In the genomic region with DNA sequence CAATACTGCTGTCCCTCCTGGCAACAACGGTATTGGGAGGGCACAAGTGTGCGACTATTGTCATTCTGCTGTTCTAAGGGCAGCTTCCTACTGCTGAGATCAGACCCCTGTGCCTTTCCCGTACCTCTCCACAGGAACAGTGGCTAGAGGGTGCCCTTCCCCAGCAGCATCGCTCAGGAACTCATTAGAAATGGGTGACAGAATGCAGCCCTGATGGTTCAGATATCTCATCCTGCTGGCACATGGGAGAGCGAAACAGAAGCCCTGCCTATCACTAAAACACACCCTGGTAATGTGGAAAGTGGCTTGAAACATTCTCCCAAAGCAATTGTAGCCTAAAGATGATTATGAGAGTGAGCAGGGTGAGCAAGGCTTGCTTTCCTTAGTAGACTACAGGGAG, we compare ENCODE assay signal across 14 mouse cellular contexts. TPM values are rescaled to one million over a fixed set of nuclear protein-coding genes. Genes with fewer than 3 reads are reported as not detected.
DNase-seq lines count a peak whose midpoint lies in the region; ATAC-seq and TF ChIP-seq lines count a peak whose summit lies in the region.
"Had no signal": no experiment of that assay in that cellular context is flagged by ENCODE, and none has a peak within 500 bp of the region (broad histone marks: within the 10 kb centered on the region; RNA-seq: fewer than 3 reads in every experiment).

No protein-coding gene starts in this region.

- no peak overlapping the region for H3K4me3 ChIP-seq in forebrain, embryonic 15.5 days
- H3K4me3 ChIP-seq in forebrain, embryonic 10.5 days: no peak overlapping the region
- H3K4me3 ChIP-seq in heart, postnatal 0 days (ENCODE audit: low read depth, low read length): no peak overlapping the region
- H3K4me3 ChIP-seq in midbrain, embryonic 11.5 days (ENCODE audit: low read depth, low read length): no peak overlapping the region
- no peak overlapping the region for H3K4me3 ChIP-seq in midbrain, embryonic 15.5 days
- H3K4me3 ChIP-seq in cerebellum, adult 2 months (replicated peaks; ENCODE audit: insufficient read depth, low read depth, low read length): no peak overlapping the region
- H3K4me3 ChIP-seq: embryonic facial prominence, embryonic 12.5 days; limb, embryonic 15.5 days had no signal

- TF ChIP-seq POLR2A in cerebellum, adult 2 months (IDR thresholded peaks at IDR 0.05; ENCODE audit: borderline replicate concordance, insufficient read depth, low read length): no peak

- no peaks in the 10 kb centered on the region for H3K27me3 ChIP-seq in forebrain, embryonic 15.5 days
- H3K27me3 ChIP-seq in forebrain, embryonic 10.5 days (ENCODE audit: poor library complexity, severe bottlenecking): no peaks in the 10 kb centered on the region
- H3K27me3 ChIP-seq in heart, postnatal 0 days (ENCODE audit: control insufficient read depth, insufficient read depth, low read length): no peaks in the 10 kb centered on the region
- no peaks in the 10 kb centered on the region for H3K27me3 ChIP-seq in midbrain, embryonic 11.5 days (ENCODE audit: control insufficient read depth, insufficient read depth, low read length)
- H3K27me3 ChIP-seq in midbrain, embryonic 15.5 days (replicated peaks): no peaks in the 10 kb centered on the region
- H3K27me3 ChIP-seq in cerebellum, adult 2 months (ENCODE audit: control insufficient read depth, insufficient read depth, low read length): no peaks in the 10 kb centered on the region
- H3K27me3 ChIP-seq: embryonic facial prominence, embryonic 12.5 days; limb, embryonic 15.5 days had no signal

- peak; percentile 5; the same call in 1 of the 2 replicates for TF ChIP-seq CTCF in heart, postnatal 0 days (IDR thresholded peaks at IDR 0.05; ENCODE audit: low read depth)
- no peak for TF ChIP-seq CTCF in cerebellum, adult 2 months (IDR thresholded peaks at IDR 0.05; ENCODE audit: borderline replicate concordance, insufficient read depth, low read depth, low read length)

- ATAC-seq in forebrain, embryonic 15.5 days (replicated peaks): no peak
- ATAC-seq in heart, postnatal 0 days (ENCODE audit: insufficient read depth, low read depth): no peak
- ATAC-seq in midbrain, embryonic 11.5 days (ENCODE audit: low FRiP score): no peak
- no peak for ATAC-seq in midbrain, embryonic 15.5 days (replicated peaks)

- H3K9ac ChIP-seq in forebrain, embryonic 15.5 days (replicated peaks): no peak overlapping the region
- H3K9ac ChIP-seq in heart, postnatal 0 days (replicated peaks; ENCODE audit: low read depth, low read length): no peak overlapping the region
- H3K9ac ChIP-seq in midbrain, embryonic 11.5 days (ENCODE audit: low read length): no peak overlapping the region
- no peak overlapping the region; the same call in 1 of the 2 replicates for H3K9ac ChIP-seq in midbrain, embryonic 15.5 days
- H3K9ac ChIP-seq: embryonic facial prominence, embryonic 12.5 days; limb, embryonic 15.5 days had no signal

- 74% methylated on average over 5 of the region's 5 CpGs for WGBS in forebrain, embryonic 15.5 days
- 89% methylated on average over 5 of the region's 5 CpGs for WGBS in forebrain, embryonic 10.5 days
- 48% methylated on average over 5 of the region's 5 CpGs for WGBS in heart, postnatal 0 days
- 82% methylated on average over 5 of the region's 5 CpGs for WGBS in midbrain, embryonic 11.5 days
- WGBS in midbrain, embryonic 15.5 days: 75% methylated on average over 5 of the region's 5 CpGs
- WGBS in cerebellum, adult 2 months: 52% methylated on average over 5 of the region's 5 CpGs

- H3K9me3 ChIP-seq in forebrain, embryonic 15.5 days: no peaks in the 10 kb centered on the region
- H3K9me3 ChIP-seq in forebrain, embryonic 10.5 days: no peaks in the 10 kb centered on the region
- H3K9me3 ChIP-seq in heart, postnatal 0 days (replicated peaks; ENCODE audit: control insufficient read depth, low read length): no peaks in the 10 kb centered on the region
- H3K9me3 ChIP-seq in midbrain, embryonic 11.5 days (ENCODE audit: control insufficient read depth, low read length): no peaks in the 10 kb centered on the region
- no peaks in the 10 kb centered on the region for H3K9me3 ChIP-seq in midbrain, embryonic 15.5 days
- H3K9me3 ChIP-seq: embryonic facial prominence, embryonic 12.5 days; limb, embryonic 15.5 days had no signal

- TF ChIP-seq EP300 in heart, postnatal 0 days (IDR thresholded peaks at IDR 0.05; ENCODE audit: low read depth): no peak

- peak overlapping the region; percentile 47 for H3K27ac ChIP-seq in forebrain, embryonic 15.5 days (replicated peaks)
- H3K27ac ChIP-seq in forebrain, embryonic 10.5 days: no peak overlapping the region
- peak overlapping the region; percentile 77; the same call in 1 of the 2 replicates for H3K27ac ChIP-seq in heart, postnatal 0 days (ENCODE audit: low read depth)
- no peak overlapping the region for H3K27ac ChIP-seq in midbrain, embryonic 11.5 days (ENCODE audit: low read depth, low read length)
- no peak overlapping the region for H3K27ac ChIP-seq in midbrain, embryonic 15.5 days
- no peak overlapping the region for H3K27ac ChIP-seq in cerebellum, adult 2 months (ENCODE audit: insufficient read depth, low read length)
- H3K27ac ChIP-seq: embryonic facial prominence, embryonic 12.5 days; limb, embryonic 15.5 days had no signal

- peaks cover 28% of the 10 kb centered on the region for H3K4me1 ChIP-seq in forebrain, embryonic 15.5 days
- peaks cover 18% of the 10 kb centered on the region for H3K4me1 ChIP-seq in forebrain, embryonic 10.5 days
- H3K4me1 ChIP-seq in heart, postnatal 0 days (ENCODE audit: control insufficient read depth, insufficient read depth): peaks cover 47% of the 10 kb centered on the region
- no peaks in the 10 kb centered on the region for H3K4me1 ChIP-seq in midbrain, embryonic 11.5 days (ENCODE audit: control insufficient read depth, insufficient read depth, low read length)
- H3K4me1 ChIP-seq in midbrain, embryonic 15.5 days: peaks cover 21% of the 10 kb centered on the region
- H3K4me1 ChIP-seq in cerebellum, adult 2 months (ENCODE audit: control insufficient read depth, insufficient read depth, low read length): peaks cover 25% of the 10 kb centered on the region

- no peaks in the 10 kb centered on the region for H3K36me3 ChIP-seq in forebrain, embryonic 15.5 days
- H3K36me3 ChIP-seq in forebrain, embryonic 10.5 days (replicated peaks): peaks cover 21% of the 10 kb centered on the region
- H3K36me3 ChIP-seq in heart, postnatal 0 days (replicated peaks; ENCODE audit: control insufficient read depth, insufficient read depth, low read length): no peaks in the 10 kb centered on the region
- H3K36me3 ChIP-seq in midbrain, embryonic 11.5 days (ENCODE audit: control insufficient read depth, insufficient read depth, low read length): no peaks in the 10 kb centered on the region
- H3K36me3 ChIP-seq in midbrain, embryonic 15.5 days (replicated peaks): no peaks in the 10 kb centered on the region
- H3K36me3 ChIP-seq: limb, embryonic 15.5 days had no signal

- H3K4me2 ChIP-seq in forebrain, embryonic 15.5 days (replicated peaks): no peak overlapping the region
- H3K4me2 ChIP-seq in heart, postnatal 0 days (ENCODE audit: low read depth, low read length): no peak overlapping the region
- no peak overlapping the region for H3K4me2 ChIP-seq in midbrain, embryonic 11.5 days
- H3K4me2 ChIP-seq in midbrain, embryonic 15.5 days: no peak overlapping the region
- H3K4me2 ChIP-seq: embryonic facial prominence, embryonic 12.5 days; limb, embryonic 15.5 days had no signal

- no peak for DNase-seq in forebrain, embryonic 10.5 days (ENCODE audit: extremely low spot score, low spot score)
- DNase-seq in heart, postnatal 0 days (ENCODE audit: low spot score): no peak
- no peak for DNase-seq in heart, postnatal 14 days
- DNase-seq in midbrain, embryonic 11.5 days (ENCODE audit: low spot score, missing footprints): peak; percentile 19
- peak; percentile 43 to 51 for DNase-seq in layer of hippocampus, postnatal 36 days
- no peak for DNase-seq in cerebellum, adult 2 months
- DNase-seq: cerebellum, adult 11-12 months; heart, postnatal 4 days; kidney, adult 8-10 months; lung, adult 2 months had no signal

- intact Hi-C loops in heart, postnatal 14 days (cut with DNase I): no loop called here

RNA-seq across cellular contexts. Expression of a gene that starts 15.0 kb away (rescaled TPM):
- 22.3 and 27.0 TPM in 2 replicates for polyA plus RNA-seq in forebrain, embryonic 15.5 days (2015; fragmentation: Nextera tagmentation; extraction: Ambion mirVana)
- polyA plus RNA-seq in forebrain, embryonic 10.5 days (2016; fragmentation: Nextera tagmentation; extraction: Ambion mirVana): 15.9 and 17.2 TPM in 2 replicates
- total RNA-seq in heart, postnatal 0 days (2014; rRNA removed; ENCODE audit: low replicate concordance): 47.6 and 64.0 TPM in 2 replicates
- polyA plus RNA-seq in heart, postnatal 0 days (2015; fragmentation: Nextera tagmentation; extraction: Ambion mirVana): 6.7 and 9.0 TPM in 2 replicates
- 10 to 100 TPM; 89.6 to 91.6 TPM for total RNA-seq in heart, postnatal 14 days (2021)
- polyA plus RNA-seq in midbrain, embryonic 11.5 days (2014; fragmentation: Nextera tagmentation; extraction: Ambion mirVana): 12.4 and 15.6 TPM in 2 replicates
- 24.2 and 25.6 TPM in 2 replicates for polyA plus RNA-seq in midbrain, embryonic 15.5 days (2015; fragmentation: Nextera tagmentation; extraction: Ambion mirVana)
- 10 to 100 TPM; 94.0 to 99.0 TPM for total RNA-seq in layer of hippocampus, postnatal 36 days (2021)
- polyA plus RNA-seq in cerebellum, adult 2 months (2012; rRNA removed): 72.6 and 80.3 TPM in 2 replicates

Comparison
In these comparisons a context has a peak if more than half of its experiments do, and no peak if none do; other contexts are left out.
1. H3K27ac ChIP-seq: peak in forebrain, embryonic 15.5 days (single experiment) and heart, postnatal 0 days (single experiment); none in forebrain, embryonic 10.5 days (single experiment), midbrain, embryonic 11.5 days (single experiment), midbrain, embryonic 15.5 days (single experiment) and cerebellum, adult 2 months (single experiment).
2. DNase-seq: peak in midbrain, embryonic 11.5 days (single experiment) and layer of hippocampus, postnatal 36 days (2 of 2); none in forebrain, embryonic 10.5 days (single experiment), heart, postnatal 0 days (single experiment), heart, postnatal 14 days (0 of 2) and cerebellum, adult 2 months (0 of 2).